ENCODE assay signal across 25 mouse cellular contexts in genomic region chr4:55354038-55354437, GRCm38 (mm10). TPM values are rescaled to one million over a fixed set of nuclear protein-coding genes. Genes with fewer than 3 reads are reported as not detected.
DNase-seq lines count a peak whose midpoint lies in the region; ATAC-seq and TF ChIP-seq lines count a peak whose summit lies in the region.
"Had no signal": no experiment of that assay in that cellular context is flagged by ENCODE, and none has a peak within 500 bp of the region (broad histone marks: within the 10 kb centered on the region; RNA-seq: fewer than 3 reads in every experiment).

No protein-coding gene starts in this region.

- in situ Hi-C loops in CH12.LX (cut with MboI; ENCODE audit: low pct_ligation_motif_present, low pct_unique_long_range_greater_than_20kb, low sequenced_read_pairs): no loop called here

- H3K4me1 ChIP-seq in liver, embryonic 12.5 days: peaks cover 51% of the 10 kb centered on the region
- peaks cover 5 to 59% of the 10 kb centered on the region in 2 experiments; a peak in 3 of 4 replicates for H3K4me1 ChIP-seq in CH12.LX (ENCODE audit: control insufficient read depth in 1 of 2, insufficient read depth in 2 of 2)
- peaks cover 74% of the 10 kb centered on the region for H3K4me1 ChIP-seq in E14TG2a.4 (replicated peaks; ENCODE audit: low read depth, low read length)
- peaks cover 24% of the 10 kb centered on the region for H3K4me1 ChIP-seq in liver, embryonic 16.5 days (ENCODE audit: control insufficient read depth, low read depth, low read length)
- peaks cover 30% of the 10 kb centered on the region for H3K4me1 ChIP-seq in forebrain, embryonic 15.5 days
- peaks cover 7% of the 10 kb centered on the region; the same call in 1 of the 2 replicates for H3K4me1 ChIP-seq in intestine, embryonic 15.5 days (replicated peaks)

- H3K79me2 ChIP-seq in CH12.LX (replicated peaks; ENCODE audit: control insufficient read depth, extremely low read depth, insufficient read depth, poor library complexity, severe bottlenecking): peaks cover 83% of the 10 kb centered on the region

- H3K27ac ChIP-seq in liver, embryonic 12.5 days: no peak overlapping the region
- no peak overlapping the region for H3K27ac ChIP-seq in CH12.LX (ENCODE audit: insufficient read depth, low read depth)
- no peak overlapping the region for H3K27ac ChIP-seq in liver, embryonic 16.5 days (ENCODE audit: low read length)
- no peak overlapping the region for H3K27ac ChIP-seq in forebrain, embryonic 15.5 days (replicated peaks)
- H3K27ac ChIP-seq in intestine, embryonic 15.5 days: no peak overlapping the region
- H3K27ac ChIP-seq: embryonic facial prominence, embryonic 15.5 days; forebrain, embryonic 10.5 days; heart, adult 2 months; hindbrain, embryonic 12.5 days had no signal

- no peak for TF ChIP-seq EP300 in CH12.LX (IDR thresholded peaks at IDR 0.05; ENCODE audit: low read length)

- no peak for DNase-seq in liver
- DNase-seq in CH12.LX (ENCODE audit: extremely low read depth): no peak
- DNase-seq in testis, postnatal 14 days (ENCODE audit: low spot score): no peak
- DNase-seq: adrenal gland, adult 2 months; adrenal gland, postnatal 25 days; cerebellum, adult 18-20 months; cerebellum, adult 9-11 months; embryo, embryonic 11 days; gastrocnemius, postnatal 10 days; heart, adult 2 months; heart, postnatal 4 days had no signal

- H3K4me2 ChIP-seq in liver, embryonic 12.5 days: peak overlapping the region; percentile 31
- H3K4me2 ChIP-seq in CH12.LX (ENCODE audit: insufficient read depth, low read depth, poor library complexity, severe bottlenecking): peak overlapping the region; percentile 53; the same call in 1 of the 2 replicates
- H3K4me2 ChIP-seq in liver, embryonic 16.5 days (ENCODE audit: low read depth, low read length): no peak overlapping the region
- no peak overlapping the region for H3K4me2 ChIP-seq in forebrain, embryonic 15.5 days (replicated peaks)
- no peak overlapping the region for H3K4me2 ChIP-seq in intestine, embryonic 15.5 days (replicated peaks)
- H3K4me2 ChIP-seq: embryonic facial prominence, embryonic 15.5 days; heart, embryonic 11.5 days; hindbrain, embryonic 12.5 days had no signal

- H3K4me3 ChIP-seq in liver, embryonic 12.5 days: no peak overlapping the region
- H3K4me3 ChIP-seq in CH12.LX (replicated peaks in 1 of 3; ENCODE audit: low read depth in 2 of 3, low read length in 2 of 3, poor library complexity in 1 of 3): no peak overlapping the region
- peak overlapping the region; percentile 20; the same call in 1 of the 2 replicates for H3K4me3 ChIP-seq in E14TG2a.4 (replicated peaks; ENCODE audit: low read length)
- peak overlapping the region; percentile 5; the same call in 1 of the 2 replicates for H3K4me3 ChIP-seq in liver, embryonic 16.5 days (ENCODE audit: low read depth, low read length)
- H3K4me3 ChIP-seq in forebrain, embryonic 15.5 days: no peak overlapping the region
- no peak overlapping the region for H3K4me3 ChIP-seq in intestine, embryonic 15.5 days (replicated peaks)
- H3K4me3 ChIP-seq: embryonic facial prominence, embryonic 15.5 days; erythroblast, embryonic 14.5 days; forebrain, embryonic 10.5 days; heart, adult 2 months; hindbrain, embryonic 12.5 days had no signal

- H3K27me3 ChIP-seq in liver, embryonic 12.5 days (replicated peaks): no peaks in the 10 kb centered on the region
- H3K27me3 ChIP-seq in CH12.LX (replicated peaks) (no peaks in the 10 kb centered on the region), E14TG2a.4 (ENCODE audit: insufficient read depth, low read length) (no peaks in the 10 kb centered on the region)
- H3K27me3 ChIP-seq in liver, embryonic 16.5 days (ENCODE audit: control insufficient read depth, insufficient read depth, low read depth, low read length): no peaks in the 10 kb centered on the region
- no peaks in the 10 kb centered on the region for H3K27me3 ChIP-seq in forebrain, embryonic 15.5 days
- no peaks in the 10 kb centered on the region for H3K27me3 ChIP-seq in intestine, embryonic 15.5 days (replicated peaks)
- H3K27me3 ChIP-seq: embryonic facial prominence, embryonic 15.5 days; hindbrain, embryonic 12.5 days; Patski had no signal

- dilution Hi-C loops in CH12.LX (cut with MboI; ENCODE audit: extremely low pct_ligation_motif_present, extremely low pct_unique_long_range_greater_than_20kb, low sequenced_read_pairs): no loop called here

- H3K36me3 ChIP-seq in liver, embryonic 12.5 days: peaks cover 35% of the 10 kb centered on the region
- H3K36me3 ChIP-seq in CH12.LX (replicated peaks in 1 of 2; ENCODE audit: control insufficient read depth in 1 of 2, insufficient read depth in 1 of 2, low read length in 1 of 2) (peaks cover 11 to 47% of the 10 kb centered on the region in 2 experiments), E14TG2a.4 (ENCODE audit: insufficient read depth, low read length) (peaks cover 57% of the 10 kb centered on the region)
- H3K36me3 ChIP-seq in liver, embryonic 16.5 days (ENCODE audit: control insufficient read depth, insufficient read depth): no peaks in the 10 kb centered on the region; the same call in 1 of the 2 replicates
- no peaks in the 10 kb centered on the region for H3K36me3 ChIP-seq in forebrain, embryonic 15.5 days
- H3K36me3 ChIP-seq in intestine, embryonic 15.5 days: no peaks in the 10 kb centered on the region
- H3K36me3 ChIP-seq: embryonic facial prominence, embryonic 15.5 days; hindbrain, embryonic 12.5 days had no signal

- no peak for TF ChIP-seq POLR2A in CH12.LX (IDR thresholded peaks at IDR 0.05; ENCODE audit: low read depth, low read length)

- no peak for ATAC-seq in liver, embryonic 12.5 days
- ATAC-seq in liver, embryonic 16.5 days (ENCODE audit: low read depth): no peak
- ATAC-seq in forebrain, embryonic 15.5 days (replicated peaks): no peak
- no peak for ATAC-seq in intestine, embryonic 15.5 days
- ATAC-seq: activated CD4-positive, CD25-positive, alpha-beta regulatory T cell, adult 4 months; forebrain, embryonic 14.5 days; hindbrain, embryonic 16.5 days; Patski had no signal

- WGBS in liver, embryonic 12.5 days (ENCODE audit: insufficient replicate concordance): 74% methylated on average over 1 of the region's 1 CpGs
- 76% methylated on average over 1 of the region's 1 CpGs for WGBS in liver, embryonic 16.5 days (ENCODE audit: insufficient replicate concordance)
- 88% methylated on average over 1 of the region's 1 CpGs for WGBS in forebrain, embryonic 15.5 days
- WGBS in intestine, embryonic 15.5 days: 95% methylated on average over 1 of the region's 1 CpGs

- no peak for TF ChIP-seq CTCF in CH12.LX (conservative IDR thresholded peaks at IDR 0.05 in 1 of 2, IDR thresholded peaks at IDR 0.05 in 1 of 2; ENCODE audit: low read depth in 2 of 2, low read length in 2 of 2)
- TF ChIP-seq CTCF in E14TG2a.4 (conservative IDR thresholded peaks at IDR 0.05; ENCODE audit: low read length): no peak

- H3K9ac ChIP-seq in liver, embryonic 12.5 days: no peak overlapping the region
- no peak overlapping the region for H3K9ac ChIP-seq in CH12.LX (ENCODE audit: insufficient read depth, low read depth)
- no peak overlapping the region for H3K9ac ChIP-seq in liver, embryonic 16.5 days (ENCODE audit: low read depth, low read length)
- H3K9ac ChIP-seq in forebrain, embryonic 15.5 days (replicated peaks): no peak overlapping the region
- H3K9ac ChIP-seq in intestine, embryonic 15.5 days: no peak overlapping the region
- H3K9ac ChIP-seq: embryonic facial prominence, embryonic 15.5 days; hindbrain, embryonic 12.5 days had no signal

- no peak for TF ChIP-seq RAD21 in CH12.LX (IDR thresholded peaks at IDR 0.05; ENCODE audit: low read depth, low read length)

- no peaks in the 10 kb centered on the region for H3K9me3 ChIP-seq in liver, embryonic 12.5 days (replicated peaks)
- H3K9me3 ChIP-seq in CH12.LX (replicated peaks; ENCODE audit: low read length): no peaks in the 10 kb centered on the region
- no peaks in the 10 kb centered on the region for H3K9me3 ChIP-seq in E14TG2a.4 (ENCODE audit: low read length)
- no peaks in the 10 kb centered on the region for H3K9me3 ChIP-seq in liver, embryonic 16.5 days (replicated peaks; ENCODE audit: control insufficient read depth, low read length)
- no peaks in the 10 kb centered on the region for H3K9me3 ChIP-seq in forebrain, embryonic 15.5 days
- no peaks in the 10 kb centered on the region for H3K9me3 ChIP-seq in intestine, embryonic 15.5 days
- H3K9me3 ChIP-seq: embryonic facial prominence, embryonic 15.5 days; forebrain, embryonic 10.5 days; hindbrain, embryonic 12.5 days had no signal

TF ChIP-seq in CH12.LX, 34 proteins besides CTCF, POLR2A, EP300 and RAD21:
- no peak for TF ChIP-seq USF1 (IDR thresholded peaks at IDR 0.05; ENCODE audit: low read depth, low read length)
- TF ChIP-seq ZKSCAN1 (IDR thresholded peaks at IDR 0.05; ENCODE audit: borderline replicate concordance, low read depth, low read length): no peak
- TF ChIP-seq BHLHE40 (IDR thresholded peaks at IDR 0.05; ENCODE audit: low read depth, low read length): no peak
- TF ChIP-seq ZMIZ1 (IDR thresholded peaks at IDR 0.05; ENCODE audit: low read depth, low read length): no peak
- TF ChIP-seq SIN3A (IDR thresholded peaks at IDR 0.05; ENCODE audit: low read length): no peak
- no peak for TF ChIP-seq MEF2A (IDR thresholded peaks at IDR 0.05; ENCODE audit: borderline replicate concordance, low read depth, low read length)
- TF ChIP-seq ETS1 (conservative IDR thresholded peaks at IDR 0.05; ENCODE audit: low read depth, low read length): no peak
- no peak for TF ChIP-seq E2F4 (IDR thresholded peaks at IDR 0.05; ENCODE audit: insufficient replicate concordance, low read depth, low read length)

RNA-seq across cellular contexts. Expression of gene Rad23b, which starts 4.2 kb away (rescaled TPM):
- polyA plus RNA-seq in liver, embryonic 12.5 days (2016; fragmentation: Nextera tagmentation; extraction: Ambion mirVana): 65.0 and 65.6 TPM in 2 replicates
- total RNA-seq in CH12.LX (2012; rRNA removed): 188 and 190 TPM in 2 replicates
- 394 and 436 TPM in 2 replicates for total RNA-seq in CH12.LX (2014; rRNA removed)
- 268 and 350 TPM in 2 replicates for polyA plus RNA-seq in CH12.LX (2012; ENCODE audit: insufficient read length, low read depth)
- polyA plus RNA-seq in liver, embryonic 16.5 days (2015; fragmentation: Nextera tagmentation; extraction: Ambion mirVana): 30.1 and 31.8 TPM in 2 replicates
- 86.1 and 94.0 TPM in 2 replicates for polyA plus RNA-seq in forebrain, embryonic 15.5 days (2015; fragmentation: Nextera tagmentation; extraction: Ambion mirVana)
- 81.9 and 87.5 TPM in 2 replicates for polyA plus RNA-seq in intestine, embryonic 15.5 days (2015; fragmentation: Nextera tagmentation; extraction: Ambion mirVana)

Comparison
In these comparisons a context has a peak if more than half of its experiments do, and no peak if none do; other contexts are left out.
1. H3K4me2 ChIP-seq: peak in liver, embryonic 12.5 days (single experiment) and CH12.LX (single experiment); none in liver, embryonic 16.5 days (single experiment), forebrain, embryonic 15.5 days (single experiment) and intestine, embryonic 15.5 days (single experiment).
2. H3K4me3 ChIP-seq: peak in E14TG2a.4 (single experiment) and liver, embryonic 16.5 days (single experiment); none in liver, embryonic 12.5 days (single experiment), CH12.LX (0 of 3), forebrain, embryonic 15.5 days (single experiment) and intestine, embryonic 15.5 days (single experiment).